Mouse (Mus musculus) kidney, adult 2 months (tissue): Measurements from ENCODE around the gene Wwc2. TPM values are rescaled to one million over a fixed set of nuclear protein-coding genes. Genes with fewer than 3 reads are reported as not detected.

Experiments used
- DNase-seq: peaks from one replicate; pipeline ENCODE4 v3.0.0; 2021
- H3K27ac ChIP-seq: fragments of 200-500 bp; 2 replicates; pipeline ENCODE4 v1.5.1; 2012; ENCODE audit warnings: low read depth, low read length, control low read depth, inconsistent platforms; ENCODE audit not compliant: insufficient read depth
- H3K27me3 ChIP-seq: fragments of 200-500 bp; replicated peaks from 2 replicates; pipeline ENCODE4 v1.6.1; 2012; ENCODE audit warnings: mild to moderate bottlenecking, moderate library complexity, low read length, inconsistent platforms; ENCODE audit not compliant: control insufficient read depth, insufficient read depth
- H3K36me3 ChIP-seq: fragments of 200-500 bp; 2 replicates; pipeline ENCODE4 v1.6.1; 2012; ENCODE audit warnings: mild to moderate bottlenecking, moderate library complexity, low read length, inconsistent platforms; ENCODE audit not compliant: control insufficient read depth, insufficient read depth
- H3K4me1 ChIP-seq: fragments of 200-500 bp; 2 replicates; pipeline ENCODE4 v1.6.1; 2011; ENCODE audit warnings: low read length; ENCODE audit not compliant: control insufficient read depth, insufficient read depth
- H3K4me3 ChIP-seq: fragments of 200-500 bp; 2 replicates; pipeline ENCODE4 v1.5.1; 2011; ENCODE audit warnings: mild to moderate bottlenecking, low read depth, low read length, control low read depth; ENCODE audit not compliant: insufficient read depth
- CTCF ChIP-seq: fragments of 200-500 bp; conservative IDR thresholded peaks from 2 replicates; pipeline ENCODE4 v1.5.1; 2011; ENCODE audit warnings: low read depth, mild to moderate bottlenecking, control low read depth, low read length, moderate library complexity, mixed read lengths; ENCODE audit not compliant: insufficient read depth, insufficient read length
- POLR2A ChIP-seq: fragments of 200-500 bp; IDR thresholded peaks from one replicate; pipeline ENCODE4 v1.6.1; 2011; ENCODE audit warnings: low read depth, low read length, control low read depth
- WGBS: fragments of 180-500 bp; shearing (Covaris S2); methylation state at CpG from one replicate; pipeline ENCODE4 v1.1.7; 2018; 5-methylcytosine and 5-hydroxymethylcytosine counted together
- polyA plus RNA-seq: library from polyadenylated mRNA; depleted of rRNA; stranded (reverse); fragments of >200 nt; gene quantifications from 2 replicates; pipeline ENCODE4 v1.2.3, GENCODE M21; 2012

The Wwc2 gene
- polyA plus RNA-seq, 1 experiment, result 20.4 TPM

DNA sequence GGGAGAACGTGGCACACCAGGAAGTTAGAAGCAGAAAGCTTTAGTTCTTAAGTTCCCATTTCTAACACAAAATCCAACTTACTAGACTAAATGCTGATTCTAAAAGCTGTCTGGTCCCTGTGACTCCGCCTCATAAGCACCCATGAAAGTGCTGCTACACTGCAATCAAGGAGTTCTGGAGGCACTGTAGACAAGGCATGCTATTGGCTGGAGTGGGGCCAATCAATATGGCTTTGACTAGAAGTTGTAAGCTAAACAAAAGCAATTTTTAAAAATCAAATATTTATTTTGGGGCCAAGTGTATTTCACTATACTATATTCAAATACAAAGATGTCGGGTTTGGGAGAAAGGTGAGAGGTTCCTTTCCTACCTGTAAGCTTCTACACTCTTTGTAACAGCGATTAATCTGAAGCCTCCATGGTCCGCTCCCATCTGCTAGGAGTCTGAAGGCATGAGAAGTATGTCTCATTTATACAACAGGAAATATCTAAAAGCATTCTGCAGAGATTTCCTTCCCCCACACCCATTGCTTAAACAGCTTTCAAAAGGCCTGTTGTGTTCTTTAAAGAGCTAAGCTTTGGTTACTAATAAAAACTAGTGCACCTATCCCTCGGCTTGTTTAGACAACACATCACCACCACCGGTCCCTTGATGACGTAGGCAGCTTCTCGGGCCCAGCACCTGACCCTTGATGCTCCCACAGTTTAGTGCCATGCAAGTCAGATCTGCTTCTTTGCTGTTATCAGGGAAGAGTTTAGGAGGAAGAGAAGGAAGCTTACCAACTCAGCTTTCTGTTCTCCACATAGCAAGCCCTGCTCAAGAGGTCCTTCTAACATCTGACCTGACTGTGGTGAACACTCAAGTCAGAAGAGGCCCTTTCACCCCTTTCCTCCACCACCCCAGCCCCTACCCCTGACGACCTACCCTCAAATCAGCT, 50.5 kb downstream of the Wwc2 start:
- 41% methylated on average over 10 of the region's 10 CpGs for WGBS
- peak overlapping the region; percentile 42 for H3K27ac ChIP-seq

DNA sequence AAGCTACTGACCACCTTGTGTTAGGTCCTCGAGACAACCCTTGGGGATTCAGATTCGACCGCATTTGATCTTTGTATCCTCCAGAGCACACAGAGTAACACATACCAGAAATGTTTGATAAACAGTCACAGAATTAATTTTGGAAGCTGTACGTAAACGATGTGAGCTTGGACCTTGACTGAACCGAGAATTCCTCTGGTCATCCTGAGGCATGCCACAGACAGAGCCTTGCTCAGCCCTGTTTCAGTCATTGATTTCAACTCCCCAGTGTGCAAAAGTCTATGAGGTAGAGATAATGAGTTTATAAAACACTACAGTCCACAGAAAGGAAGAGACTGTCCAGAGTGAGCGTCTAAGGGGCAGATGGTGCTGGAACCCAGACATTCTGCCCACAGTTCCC, 51.5 kb downstream of the Wwc2 start:
- 33% methylated on average over 7 of the region's 7 CpGs for WGBS
- Histone ChIP-seq H3K4me3 (no peak overlapping the region), H3K27ac (peak overlapping the region; percentile 42), H3K27me3 (no peaks in the 10 kb centered on the region), H3K4me1 (peaks cover 43% of the 10 kb centered on the region), H3K36me3 (peaks cover 1% of the 10 kb centered on the region; the same call in 1 of the 2 replicates)
- TF ChIP-seq POLR2A (no peak), CTCF (no peak)
- DNase-seq, result no peak

More for the DNA sequence above, 50.5 kb downstream of the Wwc2 start:
- DNase-seq, result no peak
- Histone ChIP-seq H3K27me3 (no peaks in the 10 kb centered on the region), H3K4me3 (no peak overlapping the region), H3K36me3 (peaks cover 1% of the 10 kb centered on the region; the same call in 1 of the 2 replicates), H3K4me1 (peaks cover 42% of the 10 kb centered on the region)
- TF ChIP-seq POLR2A (no peak), CTCF (no peak)

DNA sequence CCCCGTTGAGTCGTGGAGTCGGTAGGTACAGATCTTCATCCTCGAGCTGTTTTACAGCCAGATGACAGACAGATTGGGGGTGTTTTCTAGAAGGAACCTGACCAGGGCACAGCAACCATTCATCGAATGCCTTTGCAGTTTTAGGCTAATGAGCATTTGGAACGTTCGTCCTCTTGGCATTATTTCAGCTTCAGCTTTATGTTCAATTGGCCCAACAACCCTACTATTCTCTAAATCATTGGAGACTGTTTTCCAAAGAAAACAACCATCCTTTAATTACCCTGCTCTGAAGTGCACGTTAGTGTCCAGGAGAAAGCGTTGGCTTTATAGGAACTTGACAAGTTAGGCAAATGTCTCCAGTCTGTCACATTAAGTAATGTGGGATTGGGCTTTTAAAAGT, 54.3 kb downstream of the Wwc2 start:
- H3K4me1 ChIP-seq, result peaks cover 41% of the 10 kb centered on the region
- H3K27me3 ChIP-seq, result no peaks in the 10 kb centered on the region
- DNase-seq, result no peak
- peaks cover 1% of the 10 kb centered on the region; the same call in 1 of the 2 replicates for H3K36me3 ChIP-seq
- no peak overlapping the region for H3K27ac ChIP-seq
- H3K4me3 ChIP-seq, result no peak overlapping the region
- 31% methylated on average over 9 of the region's 9 CpGs for WGBS
- no peak for TF ChIP-seq CTCF
- no peak for TF ChIP-seq POLR2A

DNA sequence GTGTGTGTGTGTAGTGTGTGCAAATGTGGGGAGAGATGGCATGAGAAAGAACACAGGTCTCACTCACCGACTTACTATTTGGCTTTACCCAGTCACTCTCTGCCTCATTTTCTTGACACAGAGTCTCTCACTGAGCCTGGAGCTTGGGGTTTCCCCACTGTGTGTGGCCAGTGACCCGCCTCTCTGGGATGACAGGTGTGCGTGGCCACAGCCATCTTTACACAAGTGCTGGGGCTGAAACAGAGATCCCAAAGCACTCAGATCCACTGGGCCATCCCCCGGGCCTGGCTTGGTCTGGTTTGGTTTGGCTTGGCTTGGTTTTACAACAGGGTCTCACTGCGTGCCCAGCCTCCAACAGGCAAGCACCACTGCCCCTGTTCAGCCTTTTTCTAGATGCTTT, 55.3 kb downstream of the Wwc2 start:
- Histone ChIP-seq H3K36me3 (peaks cover 1% of the 10 kb centered on the region; the same call in 1 of the 2 replicates), H3K27ac (no peak overlapping the region), H3K4me3 (no peak overlapping the region), H3K27me3 (no peaks in the 10 kb centered on the region), H3K4me1 (peaks cover 41% of the 10 kb centered on the region)
- no peak for DNase-seq
- 66% methylated on average over 5 of the region's 5 CpGs for WGBS
- no peak for TF ChIP-seq CTCF

DNA sequence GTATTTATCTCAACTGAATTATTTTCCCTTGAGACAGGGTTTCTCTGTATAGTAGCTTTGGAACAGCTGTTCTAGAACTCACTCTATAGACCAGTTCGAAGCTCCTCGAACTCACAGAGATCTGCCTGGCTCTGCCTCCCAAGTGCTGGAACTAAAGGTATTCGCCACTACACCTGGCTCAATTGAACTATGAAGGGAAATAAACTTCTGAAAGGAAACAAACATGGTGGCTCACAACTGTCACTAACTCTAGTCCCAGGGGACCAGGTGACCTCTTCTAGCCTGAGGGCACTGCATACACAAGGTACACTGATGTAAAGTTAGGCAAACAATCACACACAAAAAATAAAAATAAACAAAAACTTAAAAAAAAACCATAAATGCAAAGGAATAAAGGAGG, 57.6 kb downstream of the Wwc2 start:
- H3K27me3 ChIP-seq, result no peaks in the 10 kb centered on the region
- 0 out of 2 replicates have a peak overlapping the region, but pooled peaks have one; percentile 1 for H3K27ac ChIP-seq
- H3K4me1 ChIP-seq, result peaks cover 34% of the 10 kb centered on the region
- H3K4me3 ChIP-seq, result no peak overlapping the region
- DNase-seq, result no peak
- TF ChIP-seq CTCF (no peak), POLR2A (no peak)
- 81% methylated on average over 3 of the region's 3 CpGs for WGBS
- H3K36me3 ChIP-seq, result peaks cover 1% of the 10 kb centered on the region; the same call in 1 of the 2 replicates

DNA sequence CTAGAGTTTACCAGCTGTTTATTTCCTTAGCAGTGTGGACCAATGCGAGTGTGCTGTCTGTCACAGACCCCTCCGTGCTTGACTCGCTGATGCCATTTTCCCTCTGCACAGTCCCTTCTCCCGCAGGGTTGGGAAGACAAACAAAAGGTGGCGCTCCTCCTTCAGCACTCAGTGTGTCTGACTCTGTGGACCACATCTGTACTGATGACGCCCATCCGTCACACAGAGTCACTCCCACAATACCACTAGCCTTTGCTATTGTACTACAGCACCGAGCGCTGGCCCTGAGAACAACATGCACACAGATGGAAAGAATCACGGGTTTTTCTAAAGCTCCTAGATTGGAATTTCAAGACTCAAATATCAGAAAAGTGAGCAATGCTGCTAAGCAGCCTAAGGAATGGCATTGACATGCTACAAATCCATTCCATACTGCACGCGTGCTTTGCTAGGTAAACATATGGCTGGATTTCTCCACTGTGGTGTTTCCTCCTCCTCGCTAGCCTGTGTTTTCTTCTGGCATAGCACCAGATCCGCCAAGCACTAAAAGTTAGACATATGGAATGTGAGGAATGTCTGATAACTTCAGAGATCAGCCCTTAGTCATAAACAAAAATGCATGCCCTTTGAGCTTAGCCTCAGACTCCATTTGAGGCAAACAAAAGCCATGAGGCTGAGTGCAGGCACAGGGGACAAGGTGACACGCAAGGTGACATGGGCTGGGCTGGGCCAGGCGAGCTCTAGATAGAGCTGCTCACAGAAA, 58.5 kb downstream of the Wwc2 start:
- peak; percentile 53 for DNase-seq
- TF ChIP-seq POLR2A (no peak), CTCF (no peak; the same call in 1 of the 2 replicates)
- Histone ChIP-seq H3K4me1 (peaks cover 34% of the 10 kb centered on the region), H3K27ac (peak overlapping the region; percentile 53), H3K4me3 (no peak overlapping the region), H3K36me3 (no peaks in the 10 kb centered on the region; the same call in 1 of the 2 replicates), H3K27me3 (no peaks in the 10 kb centered on the region)
- WGBS, result 25% methylated on average over 16 of the region's 16 CpGs

DNA sequence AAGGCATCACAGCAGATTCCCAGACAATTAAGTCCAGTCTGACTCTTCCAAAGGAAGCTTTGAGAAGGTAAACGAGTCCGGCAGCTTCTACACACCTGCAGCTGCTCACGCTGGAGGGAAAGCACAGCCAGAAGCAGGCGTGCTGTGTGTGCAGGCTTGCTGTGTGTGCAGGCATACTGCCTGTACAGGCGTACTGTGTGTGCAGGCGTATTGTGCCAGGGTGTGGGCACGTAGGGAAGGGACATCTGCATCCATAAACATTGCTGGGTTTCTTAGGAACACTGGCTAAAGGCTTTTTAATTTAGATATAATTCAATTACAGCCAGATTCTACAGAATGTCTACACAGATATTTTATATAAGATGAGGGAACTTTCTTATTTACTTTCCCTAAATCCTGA, 59.4 kb downstream of the Wwc2 start:
- Histone ChIP-seq H3K4me3 (no peak overlapping the region), H3K27ac (no peak overlapping the region), H3K36me3 (no peaks in the 10 kb centered on the region), H3K27me3 (no peaks in the 10 kb centered on the region), H3K4me1 (peaks cover 34% of the 10 kb centered on the region)
- TF ChIP-seq POLR2A (no peak), CTCF (no peak)
- no peak for DNase-seq
- WGBS, result 76% methylated on average over 7 of the region's 7 CpGs
